Mouse (Mus musculus): Measurements from ENCODE around the gene Nup205. TPM values are rescaled to one million over a fixed set of nuclear protein-coding genes. Genes with fewer than 3 reads are reported as not detected.

Nup205 gene
- polyA plus RNA-seq, 1 experiment: 19.7 TPM

DNA sequence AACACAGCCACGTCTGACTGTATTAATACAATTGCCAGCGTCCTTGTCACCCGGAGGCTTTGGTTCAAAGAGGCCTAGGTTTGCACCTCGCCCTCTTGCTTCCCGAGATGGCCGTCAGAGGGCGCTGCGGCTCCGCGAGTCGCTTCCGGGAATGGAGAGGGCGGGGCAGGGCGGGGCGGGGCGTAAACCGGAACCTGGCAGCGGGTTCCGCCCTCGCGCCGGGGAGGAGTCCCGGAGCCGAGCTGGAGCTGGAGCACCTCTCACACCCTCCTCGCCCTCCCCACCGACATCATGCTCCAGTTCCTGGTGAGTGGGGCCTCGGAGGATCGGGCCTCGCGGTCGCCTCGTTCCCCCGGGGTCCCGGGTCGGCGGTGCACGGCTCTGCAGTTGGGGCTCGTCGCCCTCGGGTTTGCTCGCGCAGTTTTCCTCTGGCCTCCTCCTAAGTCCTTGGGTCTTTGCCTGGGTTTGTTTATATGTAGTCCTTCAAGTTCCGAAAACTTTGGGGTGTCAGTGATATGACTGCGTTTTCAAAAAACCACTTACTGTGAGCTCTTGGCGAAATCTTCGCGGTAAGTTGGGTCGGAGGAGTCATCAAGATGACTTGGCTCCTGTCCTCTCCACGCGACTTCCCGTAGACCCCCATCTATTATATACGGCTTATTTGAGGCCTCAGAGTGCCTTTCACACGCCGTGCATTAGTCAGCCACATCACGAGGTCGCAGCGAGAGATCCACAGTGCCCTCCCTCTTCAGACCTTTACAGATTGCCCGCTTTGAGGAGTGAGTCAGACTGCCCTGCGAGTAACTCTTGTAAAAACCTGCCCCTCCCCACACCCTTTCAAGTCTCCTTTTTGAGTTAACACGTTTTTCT lies 75.5 kb downstream of the Nup205 start:
- Histone ChIP-seq H3ac (ENCODE audit: control insufficient read depth, insufficient read length) (peak overlapping the region; percentile 38), H3K36me3 (ENCODE audit: control insufficient read depth, insufficient read depth) (no peaks in the 10 kb centered on the region), H3K4me2 (ENCODE audit: low read depth) (peak overlapping the region; percentile 96), H3K27me3 (ENCODE audit: control insufficient read depth, insufficient read depth, insufficient read length) (no peaks in the 10 kb centered on the region), H3K79me2 (ENCODE audit: control insufficient read depth, insufficient read depth) (peaks cover 40% of the 10 kb centered on the region), H3K4me3 (peak overlapping the region; percentile 38)
- no peak for TF ChIP-seq TCF12 (IDR thresholded peaks at IDR 0.05; ENCODE audit: insufficient read depth, poor library complexity, severe bottlenecking)
- peak in 1 of 3 experiments; percentile 16 for TF ChIP-seq MYOG (IDR thresholded peaks at IDR 0.05; ENCODE audit: control insufficient read depth in 1 of 3, insufficient read depth in 1 of 3, insufficient read length in 2 of 3, low read depth in 2 of 3)
- TF ChIP-seq POLR2A (IDR thresholded peaks at IDR 0.05; ENCODE audit: insufficient read length, low read depth): peak; percentile 98
- TF ChIP-seq REST (IDR thresholded peaks at IDR 0.05; ENCODE audit: insufficient read depth, insufficient read length): no peak
- peak; percentile 67 for TF ChIP-seq USF1 (IDR thresholded peaks at IDR 0.05; ENCODE audit: low read depth)
- TF ChIP-seq MYOD1 (IDR thresholded peaks at IDR 0.05; ENCODE audit: control insufficient read depth in 1 of 3, insufficient read length in 2 of 3, low read depth in 2 of 3): peak in 1 of 3 experiments; percentile 23
- TF ChIP-seq E2F4 (IDR thresholded peaks at IDR 0.05; ENCODE audit: insufficient read depth): no peak
- no peak for TF ChIP-seq MAX (IDR thresholded peaks at IDR 0.05; ENCODE audit: low read depth)
- peak; percentile 98 for TF ChIP-seq POLR2AphosphoS2 (IDR thresholded peaks at IDR 0.05; ENCODE audit: insufficient read length, low read depth)
- no peak for TF ChIP-seq SRF (IDR thresholded peaks at IDR 0.05; ENCODE audit: control insufficient read depth, insufficient read length, low read depth)

DNA sequence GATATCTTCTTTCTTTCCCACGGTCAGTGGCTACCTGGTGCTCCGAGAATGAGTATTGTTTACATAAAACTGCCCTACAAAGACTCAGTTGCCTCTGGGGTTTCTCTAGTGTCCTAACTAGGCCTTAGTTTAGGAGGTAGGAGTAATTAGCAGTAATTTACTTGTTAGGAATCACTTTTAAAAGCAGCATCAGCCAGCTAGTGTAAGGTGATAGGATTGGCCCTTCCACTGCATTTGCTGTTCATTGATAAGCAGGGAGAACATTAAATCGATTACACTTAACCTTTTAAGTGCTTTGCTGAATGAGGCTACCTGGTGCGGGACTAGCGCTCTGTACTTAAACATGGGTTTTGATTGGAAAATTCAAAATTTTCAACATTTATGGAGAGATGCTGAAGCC lies 76.3 kb downstream of the Nup205 start:
- peak overlapping the region; percentile 96 for H3K4me2 ChIP-seq (ENCODE audit: low read depth)
- peaks cover 47% of the 10 kb centered on the region for H3K79me2 ChIP-seq (ENCODE audit: control insufficient read depth, insufficient read depth)
- peak overlapping the region; percentile 38 for H3K4me3 ChIP-seq
- TF ChIP-seq TCF3 (IDR thresholded peaks at IDR 0.05; ENCODE audit: insufficient read length, low read depth): no peak
- no peak for TF ChIP-seq POLR2A (IDR thresholded peaks at IDR 0.05; ENCODE audit: insufficient read length, low read depth)
- no peak for TF ChIP-seq SRF (IDR thresholded peaks at IDR 0.05; ENCODE audit: control insufficient read depth, insufficient read length, low read depth)
- TF ChIP-seq USF1 (IDR thresholded peaks at IDR 0.05; ENCODE audit: low read depth): no peak
- TF ChIP-seq CEBPB (IDR thresholded peaks at IDR 0.05; ENCODE audit: insufficient read depth, poor library complexity, severe bottlenecking): no peak
- TF ChIP-seq E2F4 (IDR thresholded peaks at IDR 0.05; ENCODE audit: insufficient read depth): no peak
- TF ChIP-seq REST (IDR thresholded peaks at IDR 0.05; ENCODE audit: insufficient read depth, insufficient read length): no peak
- TF ChIP-seq MYOG (IDR thresholded peaks at IDR 0.05; ENCODE audit: control insufficient read depth in 1 of 3, insufficient read depth in 1 of 3, insufficient read length in 2 of 3, low read depth in 2 of 3): no peak
- TF ChIP-seq MYOD1 (IDR thresholded peaks at IDR 0.05; ENCODE audit: control insufficient read depth in 1 of 3, insufficient read length in 2 of 3, low read depth in 2 of 3): no peak
- no peak for TF ChIP-seq TCF12 (IDR thresholded peaks at IDR 0.05; ENCODE audit: insufficient read depth, poor library complexity, severe bottlenecking)
- TF ChIP-seq MAX (IDR thresholded peaks at IDR 0.05; ENCODE audit: low read depth): no peak
- no peak for TF ChIP-seq POLR2AphosphoS2 (IDR thresholded peaks at IDR 0.05; ENCODE audit: insufficient read length, low read depth)
- H3K36me3 ChIP-seq (ENCODE audit: control insufficient read depth, insufficient read depth): no peaks in the 10 kb centered on the region
- H3ac ChIP-seq (ENCODE audit: control insufficient read depth, insufficient read length): no peak overlapping the region
- no peaks in the 10 kb centered on the region for H3K27me3 ChIP-seq (ENCODE audit: control insufficient read depth, insufficient read depth, insufficient read length)

DNA sequence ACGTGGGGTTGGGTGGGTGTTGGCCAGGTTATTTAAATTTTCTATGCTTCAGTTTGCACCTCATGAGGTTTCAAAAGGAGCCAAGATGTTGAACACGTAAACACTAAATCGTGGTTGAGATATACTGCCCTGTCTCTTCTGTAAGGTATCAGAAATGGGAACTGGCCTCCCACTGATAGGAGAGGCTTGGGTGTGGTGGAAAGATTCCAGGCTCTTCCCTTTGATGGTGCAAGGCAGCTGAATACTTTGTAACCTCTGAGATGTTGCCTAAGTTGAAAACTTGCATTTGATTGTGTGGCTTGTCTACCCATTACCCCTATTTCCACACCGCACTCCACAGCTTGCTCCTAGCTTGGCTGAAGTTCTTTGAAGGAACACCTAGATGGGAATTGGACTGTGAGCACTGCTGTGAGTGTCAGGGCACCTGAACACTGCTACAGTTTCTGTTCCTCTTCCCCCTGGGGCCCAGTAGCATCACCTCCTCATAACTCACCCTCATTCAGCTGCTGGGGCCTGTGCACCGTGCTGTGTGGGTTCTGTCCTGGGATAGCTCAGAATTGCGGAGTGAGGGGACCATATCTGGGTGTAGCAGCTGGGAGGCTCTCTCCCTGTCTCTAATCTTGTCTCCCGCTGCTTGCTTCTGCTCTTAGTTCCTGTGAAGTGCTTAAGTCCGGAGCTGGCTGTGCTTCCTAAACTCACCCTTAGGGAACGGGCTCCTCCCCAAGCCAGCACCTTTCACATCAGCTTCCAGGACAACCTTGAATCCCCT lies 77.1 kb downstream of the Nup205 start:
- peak overlapping the region; percentile 38 for H3K4me3 ChIP-seq
- H3K4me2 ChIP-seq (ENCODE audit: low read depth): peak overlapping the region; percentile 96
- H3ac ChIP-seq (ENCODE audit: control insufficient read depth, insufficient read length): no peak overlapping the region
- H3K27me3 ChIP-seq (ENCODE audit: control insufficient read depth, insufficient read depth, insufficient read length): no peaks in the 10 kb centered on the region
- H3K79me2 ChIP-seq (ENCODE audit: control insufficient read depth, insufficient read depth): peaks cover 56% of the 10 kb centered on the region
- no peaks in the 10 kb centered on the region for H3K36me3 ChIP-seq (ENCODE audit: control insufficient read depth, insufficient read depth)
- TF ChIP-seq MAX (IDR thresholded peaks at IDR 0.05; ENCODE audit: low read depth): no peak
- TF ChIP-seq POLR2A (IDR thresholded peaks at IDR 0.05; ENCODE audit: insufficient read length, low read depth): no peak
- no peak for TF ChIP-seq TCF12 (IDR thresholded peaks at IDR 0.05; ENCODE audit: insufficient read depth, poor library complexity, severe bottlenecking)
- TF ChIP-seq REST (IDR thresholded peaks at IDR 0.05; ENCODE audit: insufficient read depth, insufficient read length): no peak
- no peak for TF ChIP-seq TCF3 (IDR thresholded peaks at IDR 0.05; ENCODE audit: insufficient read length, low read depth)
- no peak for TF ChIP-seq SRF (IDR thresholded peaks at IDR 0.05; ENCODE audit: control insufficient read depth, insufficient read length, low read depth)
- no peak for TF ChIP-seq USF1 (IDR thresholded peaks at IDR 0.05; ENCODE audit: low read depth)
- no peak for TF ChIP-seq E2F4 (IDR thresholded peaks at IDR 0.05; ENCODE audit: insufficient read depth)
- TF ChIP-seq MYOD1 (IDR thresholded peaks at IDR 0.05; ENCODE audit: control insufficient read depth in 1 of 3, insufficient read length in 2 of 3, low read depth in 2 of 3): no peak
- no peak for TF ChIP-seq POLR2AphosphoS2 (IDR thresholded peaks at IDR 0.05; ENCODE audit: insufficient read length, low read depth)
- no peak for TF ChIP-seq CEBPB (IDR thresholded peaks at IDR 0.05; ENCODE audit: insufficient read depth, poor library complexity, severe bottlenecking)

DNA sequence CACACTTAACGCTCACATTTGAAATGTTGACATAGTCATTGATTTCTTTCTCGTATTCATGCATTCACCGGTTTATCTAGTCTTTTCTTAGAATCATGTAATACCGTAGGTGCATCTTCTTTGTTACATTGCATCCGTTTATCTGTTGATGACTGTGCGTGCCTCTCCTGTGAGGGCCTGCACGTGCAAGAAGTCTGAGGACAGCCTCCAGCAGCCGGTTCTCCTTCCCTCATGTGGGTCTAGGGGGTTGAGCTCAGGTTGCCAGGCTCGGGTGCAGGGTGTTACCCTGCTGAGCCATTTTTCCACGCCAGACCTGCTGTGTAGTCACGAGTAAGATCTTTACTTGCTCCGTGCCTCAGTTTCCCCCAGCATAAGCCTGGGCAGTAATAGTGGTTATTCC lies 77.8 kb downstream of the Nup205 start:
- no peak overlapping the region for H3ac ChIP-seq (ENCODE audit: control insufficient read depth, insufficient read length)
- H3K4me2 ChIP-seq (ENCODE audit: low read depth): peak overlapping the region; percentile 96
- no peaks in the 10 kb centered on the region for H3K36me3 ChIP-seq (ENCODE audit: control insufficient read depth, insufficient read depth)
- no peak for TF ChIP-seq MAX (IDR thresholded peaks at IDR 0.05; ENCODE audit: low read depth)
- TF ChIP-seq USF1 (IDR thresholded peaks at IDR 0.05; ENCODE audit: low read depth): no peak
- TF ChIP-seq MYOG (IDR thresholded peaks at IDR 0.05; ENCODE audit: control insufficient read depth in 1 of 3, insufficient read depth in 1 of 3, insufficient read length in 2 of 3, low read depth in 2 of 3): no peak
- no peak for TF ChIP-seq POLR2A (IDR thresholded peaks at IDR 0.05; ENCODE audit: insufficient read length, low read depth)
- no peak for TF ChIP-seq CEBPB (IDR thresholded peaks at IDR 0.05; ENCODE audit: insufficient read depth, poor library complexity, severe bottlenecking)
- TF ChIP-seq MYOD1 (IDR thresholded peaks at IDR 0.05; ENCODE audit: control insufficient read depth in 1 of 3, insufficient read length in 2 of 3, low read depth in 2 of 3): no peak
- no peaks in the 10 kb centered on the region for H3K27me3 ChIP-seq (ENCODE audit: control insufficient read depth, insufficient read depth, insufficient read length)
- no peak overlapping the region for H3K4me3 ChIP-seq
- H3K79me2 ChIP-seq (ENCODE audit: control insufficient read depth, insufficient read depth): peaks cover 63% of the 10 kb centered on the region
